Mouse (Mus musculus): ENCODE results near the gene Gm40193. TPM values are rescaled to one million over a fixed set of nuclear protein-coding genes. Genes with fewer than 3 reads are reported as not detected.

Gene Gm40193
- polyA plus RNA-seq, 1 experiment from 2014 or later = 1.1 TPM

- WGBS = 70% methylated on average over 7 of the region's 7 CpGs
- no peak overlapping the region for H3K4me2 ChIP-seq (ENCODE audit: low read depth, low read length)
- no peaks in the 10 kb centered on the region for H3K27me3 ChIP-seq (replicated peaks; ENCODE audit: control insufficient read depth, insufficient read depth, low read length)
- H3K4me3 ChIP-seq (ENCODE audit: low read depth, low read length) = no peak overlapping the region
- H3K4me1 ChIP-seq (ENCODE audit: control insufficient read depth, insufficient read depth, low read length) = no peaks in the 10 kb centered on the region
- no peak overlapping the region for H3K9ac ChIP-seq (ENCODE audit: low read depth, low read length)
- H3K9me3 ChIP-seq (ENCODE audit: control insufficient read depth, low read length) = no peaks in the 10 kb centered on the region
- no peak for ATAC-seq (ENCODE audit: low read depth)
- no peak for DNase-seq (ENCODE audit: low spot score)
- no peaks in the 10 kb centered on the region for H3K36me3 ChIP-seq (ENCODE audit: control insufficient read depth, insufficient read depth, low read length)
- H3K27ac ChIP-seq (replicated peaks; ENCODE audit: low read depth, low read length) = no peak overlapping the region
Measured at GRCm38 (mm10) chr11:70506962-70507515, 25.7 kb downstream of the Gm40193 start.

- Histone ChIP-seq H3K9ac (ENCODE audit: low read depth, low read length) (no peak overlapping the region), H3K27me3 (replicated peaks; ENCODE audit: control insufficient read depth, insufficient read depth, low read length) (no peaks in the 10 kb centered on the region), H3K36me3 (ENCODE audit: control insufficient read depth, insufficient read depth, low read length) (no peaks in the 10 kb centered on the region), H3K4me3 (ENCODE audit: low read depth, low read length) (no peak overlapping the region), H3K4me1 (ENCODE audit: control insufficient read depth, insufficient read depth, low read length) (no peaks in the 10 kb centered on the region), H3K4me2 (ENCODE audit: low read depth, low read length) (no peak overlapping the region; the same call in 1 of the 2 replicates), H3K9me3 (ENCODE audit: control insufficient read depth, low read length) (no peaks in the 10 kb centered on the region), H3K27ac (replicated peaks; ENCODE audit: low read depth, low read length) (no peak overlapping the region)
- ATAC-seq (ENCODE audit: low read depth) (peak; percentile 63; the same call in 1 of the 2 replicates), DNase-seq (ENCODE audit: low spot score) (peak; percentile 62)
- WGBS = 29% methylated on average over 4 of the region's 4 CpGs
Measured at GRCm38 (mm10) chr11:70506385-70506784, 26.4 kb downstream of the Gm40193 start.

GRCm38 (mm10) chr11:70504970-70505369 lies 27.8 kb downstream of the Gm40193 start, which contains the start of gene Tm4sf5:
TSS of gene Tm4sf5 (plus strand) at chr11:70505244.
- Histone ChIP-seq H3K9me3 (ENCODE audit: control insufficient read depth, low read length) (no peaks in the 10 kb centered on the region), H3K4me2 (ENCODE audit: low read depth, low read length) (no peak within 1 kb of the TSS), H3K27ac (replicated peaks; ENCODE audit: low read depth, low read length) (no peak within 1 kb of the TSS), H3K36me3 (ENCODE audit: control insufficient read depth, insufficient read depth, low read length) (no peaks in the 10 kb centered on the region), H3K9ac (ENCODE audit: low read depth, low read length) (no peak within 1 kb of the TSS), H3K4me1 (ENCODE audit: control insufficient read depth, insufficient read depth, low read length) (no peaks in the 10 kb centered on the region), H3K27me3 (replicated peaks; ENCODE audit: control insufficient read depth, insufficient read depth, low read length) (no peaks in the 10 kb centered on the region), H3K4me3 (ENCODE audit: low read depth, low read length) (no peak within 1 kb of the TSS)
- ATAC-seq (ENCODE audit: low read depth) (no peak), DNase-seq (ENCODE audit: low spot score) (no peak)
- WGBS = 71% methylated on average over 9 of the region's 9 CpGs

GRCm38 (mm10) chr11:70502018-70502417 lies 30.7 kb downstream of the Gm40193 start:
- Histone ChIP-seq H3K4me1 (ENCODE audit: control insufficient read depth, insufficient read depth, low read length) (no peaks in the 10 kb centered on the region), H3K4me2 (ENCODE audit: low read depth, low read length) (no peak overlapping the region), H3K27me3 (replicated peaks; ENCODE audit: control insufficient read depth, insufficient read depth, low read length) (no peaks in the 10 kb centered on the region), H3K9ac (ENCODE audit: low read depth, low read length) (no peak overlapping the region), H3K9me3 (ENCODE audit: control insufficient read depth, low read length) (no peaks in the 10 kb centered on the region), H3K4me3 (ENCODE audit: low read depth, low read length) (no peak overlapping the region), H3K36me3 (ENCODE audit: control insufficient read depth, insufficient read depth, low read length) (no peaks in the 10 kb centered on the region), H3K27ac (replicated peaks; ENCODE audit: low read depth, low read length) (no peak overlapping the region)
- no peak for DNase-seq (ENCODE audit: low spot score)
- 68% methylated on average over 3 of the region's 3 CpGs for WGBS
- ATAC-seq (ENCODE audit: low read depth) = no peak

GRCm38 (mm10) chr11:70500476-70500812 lies 32.3 kb downstream of the Gm40193 start:
- Histone ChIP-seq H3K4me3 (ENCODE audit: low read depth, low read length) (no peak overlapping the region), H3K27ac (replicated peaks; ENCODE audit: low read depth, low read length) (no peak overlapping the region), H3K9ac (ENCODE audit: low read depth, low read length) (no peak overlapping the region), H3K36me3 (ENCODE audit: control insufficient read depth, insufficient read depth, low read length) (no peaks in the 10 kb centered on the region), H3K4me2 (ENCODE audit: low read depth, low read length) (no peak overlapping the region), H3K9me3 (ENCODE audit: control insufficient read depth, low read length) (no peaks in the 10 kb centered on the region), H3K27me3 (replicated peaks; ENCODE audit: control insufficient read depth, insufficient read depth, low read length) (no peaks in the 10 kb centered on the region), H3K4me1 (ENCODE audit: control insufficient read depth, insufficient read depth, low read length) (no peaks in the 10 kb centered on the region)
- WGBS = 92% methylated on average over 1 of the region's 1 CpGs
- DNase-seq (ENCODE audit: low spot score) = no peak
- no peak for ATAC-seq (ENCODE audit: low read depth)

- ATAC-seq (ENCODE audit: low read depth) (no peak), DNase-seq (ENCODE audit: low spot score) (peak; percentile 22)
- H3K9ac ChIP-seq (ENCODE audit: low read depth, low read length) = no peak overlapping the region
- no peaks in the 10 kb centered on the region for H3K4me1 ChIP-seq (ENCODE audit: control insufficient read depth, insufficient read depth, low read length)
- no peaks in the 10 kb centered on the region for H3K27me3 ChIP-seq (replicated peaks; ENCODE audit: control insufficient read depth, insufficient read depth, low read length)
- no peaks in the 10 kb centered on the region for H3K36me3 ChIP-seq (ENCODE audit: control insufficient read depth, insufficient read depth, low read length)
- WGBS = 69% methylated on average over 14 of the region's 14 CpGs
- H3K4me3 ChIP-seq (ENCODE audit: low read depth, low read length) = no peak overlapping the region
- H3K4me2 ChIP-seq (ENCODE audit: low read depth, low read length) = no peak overlapping the region
- H3K9me3 ChIP-seq (ENCODE audit: control insufficient read depth, low read length) = no peaks in the 10 kb centered on the region
- no peak overlapping the region for H3K27ac ChIP-seq (replicated peaks; ENCODE audit: low read depth, low read length)
Measured at GRCm38 (mm10) chr11:70499566-70500475, 32.9 kb downstream of the Gm40193 start.

- no peak overlapping the region for H3K4me3 ChIP-seq (ENCODE audit: low read depth, low read length)
- H3K9ac ChIP-seq (ENCODE audit: low read depth, low read length) = no peak overlapping the region
- no peaks in the 10 kb centered on the region for H3K27me3 ChIP-seq (replicated peaks; ENCODE audit: control insufficient read depth, insufficient read depth, low read length)
- H3K9me3 ChIP-seq (ENCODE audit: control insufficient read depth, low read length) = peaks cover 4% of the 10 kb centered on the region; the same call in 1 of the 2 replicates
- H3K4me2 ChIP-seq (ENCODE audit: low read depth, low read length) = no peak overlapping the region
- no peaks in the 10 kb centered on the region for H3K36me3 ChIP-seq (ENCODE audit: control insufficient read depth, insufficient read depth, low read length)
- ATAC-seq (ENCODE audit: low read depth) (no peak), DNase-seq (ENCODE audit: low spot score) (peak; percentile 6)
- H3K4me1 ChIP-seq (ENCODE audit: control insufficient read depth, insufficient read depth, low read length) = no peaks in the 10 kb centered on the region
- 78% methylated on average over 6 of the region's 6 CpGs for WGBS
- H3K27ac ChIP-seq (replicated peaks; ENCODE audit: low read depth, low read length) = no peak overlapping the region
Measured at GRCm38 (mm10) chr11:70489684-70490083, 43.1 kb downstream of the Gm40193 start.

- no peaks in the 10 kb centered on the region for H3K36me3 ChIP-seq (ENCODE audit: control insufficient read depth, insufficient read depth, low read length)
- no peak for ATAC-seq (ENCODE audit: low read depth)
- no peak overlapping the region for H3K4me2 ChIP-seq (ENCODE audit: low read depth, low read length)
- no peaks in the 10 kb centered on the region for H3K27me3 ChIP-seq (replicated peaks; ENCODE audit: control insufficient read depth, insufficient read depth, low read length)
- DNase-seq (ENCODE audit: low spot score) = no peak
- H3K27ac ChIP-seq (replicated peaks; ENCODE audit: low read depth, low read length) = no peak overlapping the region
- H3K4me3 ChIP-seq (ENCODE audit: low read depth, low read length) = no peak overlapping the region
- WGBS = 86% methylated on average over 3 of the region's 3 CpGs
- H3K9me3 ChIP-seq (ENCODE audit: control insufficient read depth, low read length) = peaks cover 4% of the 10 kb centered on the region; the same call in 1 of the 2 replicates
- H3K4me1 ChIP-seq (ENCODE audit: control insufficient read depth, insufficient read depth, low read length) = no peaks in the 10 kb centered on the region
- H3K9ac ChIP-seq (ENCODE audit: low read depth, low read length) = no peak overlapping the region
Measured at GRCm38 (mm10) chr11:70489138-70489537, 43.6 kb downstream of the Gm40193 start.
